Mouse (Mus musculus): Measurements from ENCODE around the gene Zc3h12d.

Gene Zc3h12d

DNA sequence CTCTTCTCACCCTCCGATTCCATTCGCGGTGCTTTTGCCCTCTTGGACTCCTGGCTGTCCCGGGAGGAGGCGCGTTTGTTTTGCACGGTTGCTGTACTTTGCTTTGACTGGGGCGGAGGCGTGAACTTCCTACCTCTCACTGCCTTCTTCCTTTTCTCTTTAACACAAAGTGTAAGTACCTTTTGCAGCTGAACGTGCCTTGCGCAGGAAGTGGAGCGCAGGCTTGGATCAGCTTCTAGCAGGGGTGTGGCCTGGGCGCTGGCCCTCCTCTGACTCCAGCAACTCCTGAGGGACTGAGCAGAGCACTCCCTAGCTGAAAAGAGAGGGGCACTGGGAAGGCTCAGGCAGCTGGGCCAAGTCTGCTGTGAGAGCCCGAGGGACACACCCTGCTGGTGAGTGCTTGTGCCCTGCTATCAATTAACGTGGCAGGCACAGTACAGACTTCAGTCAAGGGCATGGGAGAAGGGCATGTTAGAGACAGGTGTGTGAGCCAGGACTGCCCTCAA is at the start of gene Zc3h12d:
Gene Zc3h12d (plus strand): TSS at position 300 of the 506 bp plus-strand sequence.
- DNase-seq (ENCODE audit: low read depth), result no peak

GRCm38 (mm10) chr10:7787319-7787718 is 45.0 kb upstream of the Zc3h12d start:
- no peak for DNase-seq (ENCODE audit: low read depth)

DNA sequence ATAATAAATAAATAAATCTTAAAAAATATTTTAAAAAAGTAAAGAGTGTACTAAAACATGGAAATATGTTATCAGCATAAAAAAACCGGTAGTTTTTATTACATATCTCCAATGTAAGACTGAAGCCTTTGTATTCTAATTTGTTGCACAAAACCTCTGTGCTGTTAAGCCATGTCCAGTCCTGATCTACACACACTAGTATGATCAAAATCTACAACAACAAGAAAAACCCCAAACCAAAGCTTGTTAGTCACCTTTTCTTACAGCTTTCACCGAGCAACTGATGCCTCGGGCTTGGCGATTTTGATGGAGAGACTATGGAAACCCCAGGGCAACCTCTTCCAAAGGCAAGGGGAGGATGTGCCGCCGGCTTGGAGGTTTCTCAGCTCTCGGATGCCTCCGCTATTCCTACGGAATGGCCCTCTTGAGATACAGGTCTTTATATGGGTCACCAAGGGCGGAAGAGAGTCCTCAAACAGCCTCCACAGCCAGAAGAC is 40.0 kb upstream of the Zc3h12d start:
- DNase-seq (ENCODE audit: low read depth), result no peak

DNA sequence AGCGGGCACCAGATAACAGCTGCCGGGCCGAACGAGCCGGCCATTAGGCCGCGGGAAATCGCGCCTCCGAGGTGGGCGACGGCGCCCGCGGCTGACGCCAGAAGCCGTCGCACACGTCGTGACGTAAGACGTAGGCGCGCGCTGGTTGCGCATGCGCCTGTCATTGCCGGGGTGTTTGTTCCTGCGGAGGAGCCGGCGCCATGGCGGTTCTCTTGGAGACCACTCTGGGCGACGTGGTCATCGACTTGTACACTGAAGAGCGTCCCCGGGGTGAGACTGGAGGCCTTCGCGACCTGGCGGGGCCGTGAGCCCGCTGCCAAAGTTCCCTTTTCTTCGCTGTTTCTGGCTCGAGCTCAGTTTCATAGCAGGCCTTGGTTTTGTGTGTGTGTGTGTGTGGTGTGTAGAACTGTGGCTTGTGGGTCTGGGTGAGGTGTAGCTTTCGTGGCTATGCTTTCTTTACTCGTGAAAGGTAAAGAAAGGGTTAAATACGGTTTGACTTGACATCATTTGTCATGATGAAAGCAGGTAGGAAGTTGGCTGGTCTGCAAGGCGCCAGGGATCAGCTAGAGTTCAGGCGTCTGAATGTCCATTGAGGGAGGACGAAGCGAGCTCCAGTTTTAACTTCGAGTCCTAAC is 39.4 kb upstream of the Zc3h12d start, which contains the start of the genes Ginm1 and Ppil4:
Gene Ginm1 (minus strand): TSS at position 74 of the 635 bp plus-strand sequence.
Gene Ppil4 (plus strand): TSS at position 141 of the 635 bp plus-strand sequence.
- peak; percentile 90 for DNase-seq (ENCODE audit: low read depth)

DNA sequence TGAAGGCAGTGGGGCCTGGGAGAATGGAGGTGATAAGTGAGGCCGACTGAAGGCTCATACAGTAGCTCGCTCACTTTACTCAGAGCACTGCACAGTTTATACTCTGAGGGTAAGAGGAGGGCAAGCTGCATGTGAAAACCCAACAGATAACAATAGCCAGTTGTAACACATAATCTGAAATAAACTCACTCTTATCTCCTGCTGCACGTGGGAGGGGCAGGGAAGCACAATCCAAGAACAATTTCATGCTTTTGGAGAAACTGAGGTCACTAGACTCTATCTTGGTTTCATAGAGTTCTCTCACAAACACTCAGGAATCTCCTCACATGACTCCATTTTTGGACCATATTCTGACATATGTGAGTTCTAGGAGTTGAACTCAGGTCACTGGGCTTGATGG is 31.0 kb upstream of the Zc3h12d start:
- no peak for DNase-seq (ENCODE audit: low read depth)

GRCm38 (mm10) chr10:7802519-7803140 is 29.6 kb upstream of the Zc3h12d start:
- peak; percentile 81 for DNase-seq (ENCODE audit: low read depth)

- DNase-seq (ENCODE audit: low read depth), result peak; percentile 82
Measured at GRCm38 (mm10) chr10:7809937-7810336, 22.3 kb upstream of the Zc3h12d start.

- DNase-seq (ENCODE audit: low read depth), result peak; percentile 62
Measured at GRCm38 (mm10) chr10:7816476-7816875, 15.8 kb upstream of the Zc3h12d start.

DNA sequence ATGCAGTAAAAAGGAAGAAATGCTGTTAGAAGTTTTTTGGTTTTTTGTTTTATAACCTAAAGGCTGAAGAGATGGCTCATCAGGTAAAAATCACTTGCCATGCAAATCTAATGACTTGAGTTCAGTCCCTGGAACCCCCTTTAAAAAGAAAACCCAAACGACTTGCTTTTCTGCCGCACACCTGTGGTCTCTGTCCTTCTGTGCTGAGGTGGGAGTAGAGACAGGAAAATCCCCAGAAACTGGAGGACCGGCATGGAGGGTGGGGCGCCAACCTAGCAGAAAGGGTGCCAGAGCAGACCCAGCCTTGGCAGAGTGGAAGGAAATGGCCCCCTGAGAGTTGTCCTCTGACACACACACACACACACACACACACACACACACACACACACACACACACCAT is 13.6 kb upstream of the Zc3h12d start:
- no peak for DNase-seq (ENCODE audit: low read depth)

DNA sequence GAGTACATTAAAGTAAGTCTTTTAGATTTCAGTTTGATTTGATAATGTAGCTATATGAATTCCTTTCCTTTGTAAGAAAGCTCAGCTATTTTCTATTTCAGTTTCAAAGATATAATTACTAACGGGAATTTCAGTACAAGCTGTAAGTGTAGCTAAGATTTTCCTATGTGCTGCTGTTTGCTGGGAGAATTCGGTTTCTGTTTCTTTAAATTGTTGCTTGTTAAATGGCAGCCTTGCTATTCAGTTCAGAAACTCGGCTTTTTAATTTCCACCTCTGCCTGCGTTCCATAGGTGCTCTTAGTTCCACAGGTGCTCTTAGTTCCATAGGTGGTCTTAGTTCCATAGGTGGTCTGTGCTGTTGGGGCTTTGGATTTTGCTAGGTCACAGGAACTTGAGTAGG is 13.1 kb upstream of the Zc3h12d start:
- no peak for DNase-seq (ENCODE audit: low read depth)

DNA sequence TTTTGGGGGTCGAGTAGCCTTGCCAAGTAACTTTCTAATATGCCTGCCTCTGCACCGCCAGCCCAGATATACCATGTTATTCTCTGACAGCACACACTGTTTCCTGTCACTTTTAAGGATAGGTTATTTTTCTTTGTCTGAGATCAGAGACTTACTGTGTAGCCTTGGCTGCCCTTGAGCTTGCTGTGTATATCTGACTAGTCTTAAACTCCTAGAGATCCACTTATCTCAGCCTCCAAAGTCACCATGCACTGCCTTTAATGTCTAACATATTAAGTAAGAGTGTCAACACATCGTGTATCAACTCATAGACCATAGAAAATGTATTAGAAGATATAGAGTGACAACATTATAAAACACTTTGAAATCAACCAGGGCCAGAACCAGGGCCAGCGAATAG is 12.7 kb upstream of the Zc3h12d start:
- DNase-seq (ENCODE audit: low read depth), result no peak

- DNase-seq (ENCODE audit: low read depth), result no peak
Measured at GRCm38 (mm10) chr10:7820171-7820570, 12.1 kb upstream of the Zc3h12d start.

DNA sequence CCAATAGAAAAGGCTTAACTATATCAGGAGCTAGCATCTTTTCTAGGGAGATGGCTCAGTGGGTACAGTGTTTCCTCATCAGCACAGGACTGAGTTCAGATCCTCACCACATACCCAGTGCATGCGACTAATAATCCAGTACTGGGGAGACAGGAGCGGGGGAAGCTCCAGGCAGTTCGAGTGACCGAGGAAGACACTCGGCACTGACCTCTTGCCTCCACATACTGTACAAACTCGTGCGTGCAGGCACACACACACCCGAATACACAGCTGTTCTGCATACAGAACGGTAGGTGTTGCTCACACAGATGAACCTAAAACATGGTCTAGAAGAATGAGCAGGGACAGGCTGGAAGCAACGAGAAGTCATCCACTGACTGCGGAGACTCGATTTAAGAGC is 10.3 kb upstream of the Zc3h12d start:
- DNase-seq (ENCODE audit: low read depth), result no peak

- DNase-seq (ENCODE audit: low read depth), result no peak
Measured at GRCm38 (mm10) chr10:7824663-7825280, 7.5 kb upstream of the Zc3h12d start.

DNA sequence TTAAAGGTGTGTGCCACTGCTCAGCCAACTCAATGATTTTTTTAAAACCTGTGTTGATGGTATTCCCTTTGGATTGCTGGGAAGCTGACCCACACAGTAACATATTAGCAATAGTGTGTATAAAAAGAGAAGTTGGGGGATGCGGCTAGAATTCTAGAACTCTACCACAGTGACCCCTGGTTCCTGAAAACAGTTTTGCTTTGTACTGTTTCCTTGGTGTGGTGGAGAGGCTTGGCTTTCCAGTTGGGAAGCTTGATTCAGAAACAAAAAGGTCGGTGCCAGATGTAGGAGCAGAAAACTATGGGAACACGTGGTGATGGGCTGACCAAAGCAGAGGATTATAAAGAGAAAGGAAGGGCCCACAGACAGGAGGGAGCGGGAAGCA is 7.0 kb upstream of the Zc3h12d start:
- no peak for DNase-seq (ENCODE audit: low read depth)

DNA sequence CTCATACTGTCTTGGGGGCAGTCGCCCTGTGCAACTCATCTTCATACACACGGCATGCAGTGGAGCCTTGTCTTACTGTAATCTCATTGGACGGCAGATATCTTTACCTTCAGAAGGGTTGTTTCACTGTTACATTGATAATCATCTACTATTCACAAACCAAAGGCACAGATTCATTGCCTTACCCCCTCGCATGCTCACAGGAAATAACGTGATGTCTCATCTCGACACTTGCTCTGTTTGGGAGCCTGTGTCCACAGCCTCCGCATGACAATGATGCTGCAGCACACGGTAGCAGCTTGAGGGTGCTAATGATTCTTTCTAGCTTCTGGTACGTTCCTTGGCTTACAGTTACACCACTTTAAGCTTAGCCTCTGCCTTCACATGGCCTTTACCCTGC is 6.2 kb upstream of the Zc3h12d start:
- DNase-seq (ENCODE audit: low read depth), result no peak

GRCm38 (mm10) chr10:7833377-7834165 is 1.3 kb downstream of the Zc3h12d start:
- DNase-seq (ENCODE audit: low read depth), result peak; percentile 17

GRCm38 (mm10) chr10:7834671-7835225 is 2.5 kb downstream of the Zc3h12d start:
- no peak for DNase-seq (ENCODE audit: low read depth)

DNA sequence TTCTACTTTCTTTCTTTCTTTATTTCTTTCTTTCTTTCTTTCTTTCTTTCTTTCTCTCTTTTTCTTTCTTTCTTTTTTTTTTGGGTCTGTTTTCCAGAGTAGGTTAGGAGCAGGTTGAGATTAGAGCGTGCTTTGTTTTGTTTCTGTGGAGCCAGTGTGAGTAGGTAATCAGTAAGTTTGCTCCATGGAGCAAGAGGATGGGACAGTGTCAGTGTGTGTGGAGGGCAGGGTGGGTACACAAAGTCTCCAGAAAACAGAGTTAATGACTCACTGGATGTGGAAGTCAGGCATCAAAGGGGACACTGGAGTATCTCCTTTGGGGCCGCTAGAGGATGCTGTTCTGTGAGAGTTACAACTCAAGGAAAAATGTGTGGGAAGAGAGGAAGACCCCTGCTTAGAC is 4.6 kb downstream of the Zc3h12d start:
- no peak for DNase-seq (ENCODE audit: low read depth)

DNA sequence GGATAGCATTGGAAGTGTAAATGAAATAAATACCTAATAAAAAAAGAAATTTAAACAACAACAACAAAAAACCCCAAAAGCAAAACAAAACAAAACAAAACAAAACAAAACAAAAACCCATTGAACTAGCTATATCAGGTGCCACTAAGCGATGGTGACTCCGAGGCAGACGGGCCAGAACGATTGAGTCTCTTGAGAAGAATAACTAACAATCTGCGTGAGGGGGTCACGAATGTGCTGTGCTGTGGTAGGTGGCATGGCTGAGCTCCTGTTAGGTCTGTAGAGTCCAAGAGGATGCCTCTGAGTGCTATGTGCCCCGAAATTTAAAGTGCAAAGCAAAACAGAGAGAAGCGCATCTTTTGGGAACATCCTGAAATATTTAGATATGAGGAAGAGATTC is 5.2 kb downstream of the Zc3h12d start:
- DNase-seq (ENCODE audit: low read depth), result no peak

DNA sequence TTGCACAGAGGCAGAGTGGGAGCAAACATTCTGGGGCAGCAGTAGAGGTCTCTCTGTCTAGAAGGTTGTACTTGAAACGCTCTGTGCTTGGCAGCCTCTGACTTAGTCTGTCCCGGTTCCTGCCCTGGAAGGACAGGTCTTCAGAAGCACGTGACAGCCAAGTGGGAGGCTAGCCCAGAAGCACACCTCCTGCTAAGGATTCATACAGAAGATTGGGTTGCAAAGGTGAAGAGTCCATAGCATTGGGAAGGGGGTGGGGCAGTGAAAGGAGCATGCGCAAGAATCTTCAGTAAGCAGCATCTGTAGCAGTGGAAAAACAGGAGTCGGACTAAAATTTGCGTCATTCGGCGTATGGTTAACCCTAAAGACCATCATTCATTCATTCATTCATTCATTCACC is 5.8 kb downstream of the Zc3h12d start:
- no peak for DNase-seq (ENCODE audit: low read depth)

GRCm38 (mm10) chr10:7838874-7839421 is 6.7 kb downstream of the Zc3h12d start:
- DNase-seq (ENCODE audit: low read depth), result no peak
